Mouse (Mus musculus) kidney, adult 2 months (tissue): ENCODE measurements around the gene Gltpd2.

Source experiments
- CTCF ChIP-seq: fragments of 200-500 bp; conservative IDR thresholded peaks from 2 replicates; pipeline ENCODE4 v1.5.1; 2011; ENCODE audit warnings: low read depth, mild to moderate bottlenecking, control low read depth, low read length, moderate library complexity, mixed read lengths; ENCODE audit not compliant: insufficient read depth, insufficient read length
- POLR2A ChIP-seq: fragments of 200-500 bp; IDR thresholded peaks from one replicate; pipeline ENCODE4 v1.6.1; 2011; ENCODE audit warnings: low read depth, low read length, control low read depth

DNA sequence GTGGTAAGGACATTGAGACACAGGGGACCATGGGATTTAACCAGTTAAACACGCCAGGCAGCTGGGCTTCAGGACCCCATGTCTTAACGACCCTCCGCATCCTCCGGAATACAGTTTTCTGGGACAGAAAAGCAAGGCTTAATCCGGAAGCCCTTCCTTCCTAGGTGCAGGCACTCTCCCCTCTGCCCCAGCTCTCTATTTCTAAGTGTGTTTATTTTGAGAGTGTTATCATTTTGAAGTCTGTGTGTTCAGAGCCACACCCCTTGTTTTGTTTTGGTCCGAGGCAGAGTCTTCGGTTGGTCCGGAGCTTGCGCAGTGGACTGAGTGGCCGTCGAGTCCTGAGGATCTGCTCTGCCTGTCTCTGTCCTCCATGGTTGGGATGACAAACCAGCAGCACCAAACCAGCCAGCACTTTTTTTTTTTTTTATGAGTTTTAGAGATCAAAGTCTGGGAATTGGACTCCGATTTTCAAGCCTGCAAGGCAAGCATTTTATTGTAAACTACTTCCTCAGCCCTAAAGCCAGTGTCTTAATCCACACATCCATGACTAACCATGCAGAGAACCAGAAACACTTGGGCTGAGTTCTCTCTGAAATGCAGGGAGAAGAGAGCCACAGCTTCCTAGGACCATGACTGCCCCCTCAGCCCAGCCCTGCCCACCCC is 44.0 kb upstream of the Gltpd2 start:
- TF ChIP-seq CTCF (no peak), POLR2A (no peak)
